Mouse (Mus musculus) embryonic facial prominence, embryonic 12.5 days (tissue): ENCODE data around the gene Mrps23. TPM values are rescaled to one million over a fixed set of nuclear protein-coding genes. Genes with fewer than 3 reads are reported as not detected.

ENCODE experiments used
- ATAC-seq: fragments of 200-750 bp; cut with Nextera tagmentation; 2 replicates; pipeline ENCODE4 v1.8.0; 2017; ENCODE audit not compliant: insufficient number of reproducible peaks, insufficient read depth, low FRiP score, low TSS enrichment
- H3K27ac ChIP-seq: fragments of 300-500 bp; sonication (generic); 2 replicates; pipeline ENCODE4 v1.5.1; 2016; ENCODE audit warnings: mild to moderate bottlenecking
- H3K27me3 ChIP-seq: fragments of 300-500 bp; sonication (generic); 2 replicates; pipeline ENCODE4 v1.6.1; 2016; ENCODE audit warnings: mild to moderate bottlenecking, moderate library complexity
- H3K36me3 ChIP-seq: fragments of 300-500 bp; sonication (generic); 2 replicates; pipeline ENCODE4 v1.6.1; 2016; ENCODE audit warnings: mild to moderate bottlenecking
- H3K4me1 ChIP-seq: fragments of 300-500 bp; sonication (generic); 2 replicates; pipeline ENCODE4 v1.6.1; 2016
- H3K4me2 ChIP-seq: fragments of 300-500 bp; sonication (generic); replicated peaks from 2 replicates; pipeline ENCODE4 v1.6.1; 2016; ENCODE audit warnings: mild to moderate bottlenecking, moderate library complexity
- H3K4me3 ChIP-seq: fragments of 300-500 bp; sonication (generic); 2 replicates; pipeline ENCODE4 v1.5.1; 2016; ENCODE audit warnings: mild to moderate bottlenecking
- H3K9ac ChIP-seq: fragments of 300-500 bp; sonication (generic); 2 replicates; pipeline ENCODE4 v1.6.1; 2016; ENCODE audit warnings: mild to moderate bottlenecking, moderate library complexity
- H3K9me3 ChIP-seq: fragments of 300-500 bp; sonication (generic); 2 replicates; pipeline ENCODE4 v1.6.1; 2016; ENCODE audit warnings: mild to moderate bottlenecking, moderate library complexity
- WGBS: fragments of 180-500 bp; shearing (Covaris S2); methylation state at CpG from one replicate; pipeline ENCODE4 v1.1.7; 2016; 5-methylcytosine and 5-hydroxymethylcytosine counted together
- polyA plus RNA-seq: library from polyadenylated mRNA; unstranded; fragments of >200 nt; fragmentation: Nextera tagmentation; extraction: Ambion mirVana; gene quantifications from 2 replicates; pipeline ENCODE4 v1.2.1, GENCODE M21; 2016

The Mrps23 gene
- polyA plus RNA-seq, 1 experiment from 2014 or later, result 65.3 TPM

- H3K27ac ChIP-seq, result no peak overlapping the region
- ATAC-seq, result no peak
- WGBS, result 37% methylated on average over 7 of the region's 7 CpGs
- H3K4me2 ChIP-seq, result no peak overlapping the region
- H3K27me3 ChIP-seq, result no peaks in the 10 kb centered on the region
- H3K4me3 ChIP-seq, result no peak overlapping the region
- 0 out of 2 replicates have a peak, but pooled peaks cover 7% of the 10 kb centered on the region for H3K9me3 ChIP-seq
- peaks cover 11% of the 10 kb centered on the region for H3K4me1 ChIP-seq
- no peak overlapping the region for H3K9ac ChIP-seq
- no peaks in the 10 kb centered on the region for H3K36me3 ChIP-seq
Measured at GRCm38 (mm10) chr11:88253514-88254167, 49.5 kb downstream of the Mrps23 start.

- ATAC-seq, result no peak
- WGBS, result 80% methylated on average over 4 of the region's 4 CpGs
Measured at GRCm38 (mm10) chr11:88257700-88258099, 53.5 kb downstream of the Mrps23 start.

GRCm38 (mm10) chr11:88258212-88258611 is 54.0 kb downstream of the Mrps23 start:
- Histone ChIP-seq H3K9me3 (peaks cover 14% of the 10 kb centered on the region; the same call in 1 of the 2 replicates), H3K27me3 (no peaks in the 10 kb centered on the region), H3K4me2 (no peak overlapping the region), H3K4me3 (no peak overlapping the region), H3K4me1 (peaks cover 2% of the 10 kb centered on the region), H3K36me3 (no peaks in the 10 kb centered on the region), H3K27ac (no peak overlapping the region), H3K9ac (no peak overlapping the region)
- 82% methylated on average over 4 of the region's 4 CpGs for WGBS
- ATAC-seq, result no peak

More at GRCm38 (mm10) chr11:88257700-88258099, 53.5 kb downstream of the Mrps23 start:
- Histone ChIP-seq H3K4me1 (peaks cover 7% of the 10 kb centered on the region), H3K36me3 (no peaks in the 10 kb centered on the region), H3K9ac (no peak overlapping the region), H3K27me3 (no peaks in the 10 kb centered on the region), H3K27ac (no peak overlapping the region), H3K4me3 (no peak overlapping the region), H3K9me3 (peaks cover 14% of the 10 kb centered on the region; the same call in 1 of the 2 replicates), H3K4me2 (no peak overlapping the region)

- Histone ChIP-seq H3K4me3 (no peak overlapping the region), H3K9me3 (peaks cover 14% of the 10 kb centered on the region; the same call in 1 of the 2 replicates), H3K27ac (no peak overlapping the region), H3K9ac (no peak overlapping the region), H3K27me3 (no peaks in the 10 kb centered on the region), H3K4me1 (no peaks in the 10 kb centered on the region), H3K4me2 (no peak overlapping the region), H3K36me3 (no peaks in the 10 kb centered on the region)
- whole genome bisulfite sequencing, result 45% methylated on average over 7 of the region's 7 CpGs
- no peak for ATAC-seq
Measured at GRCm38 (mm10) chr11:88260463-88260862, 56.3 kb downstream of the Mrps23 start.

Other genes with a start within 250 kb of the Mrps23 start
- 25.5 and 28.2 TPM in 2 replicates for gene Dynll2, start 216.9 kb upstream of the Mrps23 start, polyA plus RNA-seq
- 477 and 513 TPM in 2 replicates for gene Srsf1, start 157.0 kb upstream of the Mrps23 start, polyA plus RNA-seq
- gene Vezf1, start 136.1 kb upstream of the Mrps23 start, polyA plus RNA-seq, result 59.0 and 59.8 TPM in 2 replicates
- 36.4 and 42.0 TPM in 2 replicates for gene Cuedc1, start 106.3 kb upstream of the Mrps23 start, polyA plus RNA-seq
- gene Ccdc182, start 89.7 kb downstream of the Mrps23 start, polyA plus RNA-seq, result 0.93 and 1.9 TPM in 2 replicates